Mouse (Mus musculus) lung, embryonic 14.5 days (tissue): ENCODE results near the gene Gm49387. TPM values are rescaled to one million over a fixed set of nuclear protein-coding genes. Genes with fewer than 3 reads are reported as not detected.

Experiments used
- ATAC-seq: fragments of 200-750 bp; cut with Nextera tagmentation; 2 replicates; pipeline ENCODE4 v1.8.0; 2017; ENCODE audit warnings: mild to moderate bottlenecking, moderate TSS enrichment, moderate library complexity; ENCODE audit not compliant: insufficient read depth
- DNase-seq: peaks from one replicate; pipeline ENCODE4 v3.0.0-alpha.2; 2015
- H3K27ac ChIP-seq: fragments of 300-500 bp; sonication (generic); 2 replicates; pipeline ENCODE4 v1.5.1; 2014; ENCODE audit warnings: low read depth, mild to moderate bottlenecking, moderate library complexity
- H3K27me3 ChIP-seq: fragments of 300-500 bp; sonication (generic); 2 replicates; pipeline ENCODE4 v1.6.1; 2014; ENCODE audit warnings: low read length, control low read depth; ENCODE audit not compliant: insufficient read depth
- H3K36me3 ChIP-seq: fragments of 300-500 bp; sonication (generic); 2 replicates; pipeline ENCODE4 v1.6.1; 2014; ENCODE audit warnings: control low read depth; ENCODE audit not compliant: insufficient read depth
- H3K4me1 ChIP-seq: fragments of 300-500 bp; sonication (generic); 2 replicates; pipeline ENCODE4 v1.6.1; 2014; ENCODE audit warnings: antibody characterized with exemption, control low read depth; ENCODE audit not compliant: insufficient read depth
- H3K4me2 ChIP-seq: fragments of 300-500 bp; sonication (generic); 2 replicates; pipeline ENCODE4 v1.6.1; 2014; ENCODE audit warnings: mild to moderate bottlenecking
- H3K4me3 ChIP-seq: fragments of 300-500 bp; sonication (generic); 2 replicates; pipeline ENCODE4 v1.5.1; 2014; ENCODE audit warnings: low read depth, low read length
- H3K9ac ChIP-seq: fragments of 300-500 bp; sonication (generic); 2 replicates; pipeline ENCODE4 v1.6.1; 2014
- H3K9me3 ChIP-seq: fragments of 300-500 bp; sonication (generic); 2 replicates; pipeline ENCODE4 v1.6.1; 2016; ENCODE audit warnings: low read depth, low read length, control low read depth
- CTCF ChIP-seq: IDR thresholded peaks from 2 replicates; pipeline ENCODE4 v1.5.1; 2016; ENCODE audit warnings: antibody characterized with exemption, low read depth
- WGBS: fragments of 180-500 bp; shearing (Covaris S2); extraction: QIAGEN DNeasy Blood & Tissue Kit; methylation state at CpG from one replicate; pipeline ENCODE4 v1.1.7; 2014; 5-methylcytosine and 5-hydroxymethylcytosine counted together
- polyA plus RNA-seq: library from polyadenylated mRNA; unstranded; fragments of >200 nt; fragmentation: Nextera tagmentation; extraction: Ambion mirVana; gene quantifications from 2 replicates; pipeline ENCODE4 v1.2.1, GENCODE M21; 2014

Gene Gm49387
- polyA plus RNA-seq, 1 experiment from 2014 or later = 0.18 TPM

GRCm38 (mm10) chr14:31560886-31561285 lies 79.8 kb downstream of the Gm49387 start:
- DNase-seq (peak; percentile 92), ATAC-seq (peak; percentile 70; the same call in 1 of the 2 replicates)
- H3K4me1 ChIP-seq = peaks cover 17% of the 10 kb centered on the region

GRCm38 (mm10) chr14:31559216-31559615 lies 81.5 kb downstream of the Gm49387 start:
- H3K4me1 ChIP-seq = peaks cover 9% of the 10 kb centered on the region
- no peaks in the 10 kb centered on the region for H3K9me3 ChIP-seq
- no peak overlapping the region for H3K9ac ChIP-seq
- no peak overlapping the region for H3K27ac ChIP-seq
- H3K27me3 ChIP-seq = no peaks in the 10 kb centered on the region
- WGBS = 27% methylated on average over 5 of the region's 5 CpGs
- no peak overlapping the region for H3K4me3 ChIP-seq
- H3K36me3 ChIP-seq = no peaks in the 10 kb centered on the region
- no peak for TF ChIP-seq CTCF
- no peak overlapping the region for H3K4me2 ChIP-seq
- DNase-seq = peak; percentile 75
- no peak for ATAC-seq

More at GRCm38 (mm10) chr14:31560886-31561285, 79.8 kb downstream of the Gm49387 start:
- H3K9ac ChIP-seq = no peak overlapping the region
- no peak overlapping the region; the same call in 1 of the 2 replicates for H3K27ac ChIP-seq
- H3K27me3 ChIP-seq = no peaks in the 10 kb centered on the region
- H3K9me3 ChIP-seq = no peaks in the 10 kb centered on the region
- WGBS = 8% methylated on average over 5 of the region's 5 CpGs
- no peak for TF ChIP-seq CTCF
- H3K4me2 ChIP-seq = no peak overlapping the region
- no peak overlapping the region for H3K4me3 ChIP-seq
- H3K36me3 ChIP-seq = no peaks in the 10 kb centered on the region

GRCm38 (mm10) chr14:31557784-31558183 lies 82.9 kb downstream of the Gm49387 start:
- DNase-seq = no peak
- Histone ChIP-seq H3K4me1 (peaks cover 9% of the 10 kb centered on the region), H3K4me2 (no peak overlapping the region), H3K27me3 (no peaks in the 10 kb centered on the region), H3K9me3 (no peaks in the 10 kb centered on the region), H3K9ac (no peak overlapping the region), H3K36me3 (no peaks in the 10 kb centered on the region), H3K4me3 (no peak overlapping the region), H3K27ac (no peak overlapping the region)
- no peak for ATAC-seq
- TF ChIP-seq CTCF = no peak
- 60% methylated on average over 9 of the region's 9 CpGs for WGBS

GRCm38 (mm10) chr14:31557273-31557672 lies 83.4 kb downstream of the Gm49387 start:
- DNase-seq = no peak
- no peaks in the 10 kb centered on the region for H3K9me3 ChIP-seq
- peaks cover 9% of the 10 kb centered on the region for H3K4me1 ChIP-seq
- H3K27me3 ChIP-seq = no peaks in the 10 kb centered on the region
- no peak for TF ChIP-seq CTCF
- no peak for ATAC-seq
- H3K27ac ChIP-seq = no peak overlapping the region
- 83% methylated on average over 8 of the region's 8 CpGs for WGBS
- H3K9ac ChIP-seq = no peak overlapping the region
- no peak overlapping the region for H3K4me2 ChIP-seq
- no peaks in the 10 kb centered on the region for H3K36me3 ChIP-seq
- no peak overlapping the region for H3K4me3 ChIP-seq

- no peak overlapping the region for H3K4me2 ChIP-seq
- no peak overlapping the region for H3K9ac ChIP-seq
- no peak for ATAC-seq
- H3K4me3 ChIP-seq = no peak overlapping the region
- peaks cover 9% of the 10 kb centered on the region for H3K4me1 ChIP-seq
- WGBS = 79% methylated on average over 9 of the region's 9 CpGs
- TF ChIP-seq CTCF = no peak
- no peaks in the 10 kb centered on the region for H3K36me3 ChIP-seq
- H3K27me3 ChIP-seq = no peaks in the 10 kb centered on the region
- H3K9me3 ChIP-seq = no peaks in the 10 kb centered on the region
- DNase-seq = no peak
- no peak overlapping the region for H3K27ac ChIP-seq
These were observed 84.0 kb downstream of the Gm49387 start for GRCm38 (mm10) chr14:31556526-31557260.

- WGBS = 42% methylated on average over 14 of the region's 14 CpGs
- H3K27ac ChIP-seq = no peak overlapping the region
- H3K27me3 ChIP-seq = no peaks in the 10 kb centered on the region
- TF ChIP-seq CTCF = no peak
- no peak overlapping the region for H3K9ac ChIP-seq
- H3K4me1 ChIP-seq = peaks cover 9% of the 10 kb centered on the region
- H3K4me2 ChIP-seq = no peak overlapping the region
- DNase-seq (no peak), ATAC-seq (no peak)
- no peaks in the 10 kb centered on the region for H3K36me3 ChIP-seq
- no peak overlapping the region for H3K4me3 ChIP-seq
- H3K9me3 ChIP-seq = no peaks in the 10 kb centered on the region
These were observed 84.7 kb downstream of the Gm49387 start for GRCm38 (mm10) chr14:31555963-31556434.

- no peak for TF ChIP-seq CTCF
- DNase-seq (no peak), ATAC-seq (no peak)
- Histone ChIP-seq H3K4me1 (no peaks in the 10 kb centered on the region; the same call in 1 of the 2 replicates), H3K27me3 (no peaks in the 10 kb centered on the region), H3K27ac (no peak overlapping the region), H3K4me3 (no peak overlapping the region), H3K36me3 (no peaks in the 10 kb centered on the region), H3K9me3 (no peaks in the 10 kb centered on the region), H3K4me2 (no peak overlapping the region), H3K9ac (no peak overlapping the region)
- WGBS = 92% methylated on average over 7 of the region's 7 CpGs
These were observed 85.7 kb downstream of the Gm49387 start for GRCm38 (mm10) chr14:31555021-31555420.
